In genomic region chr6:124813933-124814332, GRCm38 (mm10) we compare ENCODE assay signal across 8 mouse cellular contexts. TPM values are rescaled to one million over a fixed set of nuclear protein-coding genes. Genes with fewer than 3 reads are reported as not detected.
DNase-seq lines count a peak whose midpoint lies in the region; ATAC-seq and TF ChIP-seq lines count a peak whose summit lies in the region.

Tpi1 (minus strand) TSS chr6:124814296.

- peak within 1 kb of the TSS; percentile 81 for H3K9ac ChIP-seq in hindbrain, embryonic 15.5 days

- peak; percentile 70 for ATAC-seq in Patski
- ATAC-seq in hindbrain, embryonic 15.5 days (ENCODE audit: low FRiP score, low read depth), result peak; percentile 88

- DNase-seq in Patski (ENCODE audit: low read depth, low spot score), result no peak
- peak; percentile 93 to 94 for DNase-seq in cerebellum, postnatal 25 days
- DNase-seq in frontal cortex, postnatal 36 days (ENCODE audit: low spot score in 2 of 2), result peak; percentile 87 to 90
- DNase-seq in left cerebral cortex, adult 11 months (ENCODE audit: low spot score), result peak; percentile 83
- DNase-seq in lung, postnatal 4 days, result peak; percentile 93 to 94
- peak; percentile 84 for DNase-seq in retina, postnatal 7 days (ENCODE audit: low read depth, low spot score)
- DNase-seq in urinary bladder, adult 2 months (ENCODE audit: low spot score), result peak; percentile 76

- peak within 1 kb of the TSS; percentile 72 for H3K4me2 ChIP-seq in hindbrain, embryonic 15.5 days

- H3K27me3 ChIP-seq in Patski, result no peaks in the 10 kb centered on the region
- H3K27me3 ChIP-seq in hindbrain, embryonic 15.5 days, result no peaks in the 10 kb centered on the region

- no peaks in the 10 kb centered on the region for H3K9me3 ChIP-seq in hindbrain, embryonic 15.5 days

- H3K36me3 ChIP-seq in hindbrain, embryonic 15.5 days, result peaks cover 36% of the 10 kb centered on the region

- in situ Hi-C loops in Patski (cut with MboI; ENCODE audit: low pct_unique_long_range_greater_than_20kb), result no loop called here

- peak within 1 kb of the TSS; percentile 70 for H3K4me3 ChIP-seq in hindbrain, embryonic 15.5 days

- WGBS in hindbrain, embryonic 15.5 days, result under 1% methylated on average over 22 of the region's 22 CpGs

- POLR2A ChIA-PET in Patski (lab: Charles Lee), result interaction anchor here (0.6 to 6.4 kb wide), 5 partner anchors 8 to 157 kb away, joined by 3 to 27 read pairs (median 4); partner anchors contain the start of genes Cdca3 and Usp5

- peak within 1 kb of the TSS; percentile 90 for H3K27ac ChIP-seq in hindbrain, embryonic 15.5 days (replicated peaks)

- peaks cover 42% of the 10 kb centered on the region for H3K4me1 ChIP-seq in hindbrain, embryonic 15.5 days (replicated peaks)

- CTCF ChIA-PET in Patski (lab: Charles Lee), result interaction anchor here (0.9 kb wide), 1 partner anchor 8 kb away, joined by 3 read pairs; no protein-coding TSS in a partner anchor

- TF ChIP-seq CTCF in Patski (IDR thresholded peaks at IDR 0.05), result no peak

RNA-seq across cellular contexts. Expression of gene Tpi1, which starts in this region (rescaled TPM):
- 1,211 TPM for polyA plus RNA-seq in Patski (2021)
- polyA plus RNA-seq in hindbrain, embryonic 15.5 days (2015; fragmentation: Nextera tagmentation; extraction: Ambion mirVana), result 468 and 478 TPM in 2 replicates
- polyA plus RNA-seq in urinary bladder, adult 2 months (2012; rRNA removed), result 322 and 324 TPM in 2 replicates
